Mouse (Mus musculus) urinary bladder, postnatal 25 days (tissue): Measurements from ENCODE around the gene Gm10100.
"Not testable (repeated sequence)": the region's sequence is repeated elsewhere in the genome, so short reads cannot be mapped to it uniquely, and the experiment has no call there.

ENCODE experiments used
- DNase-seq: peaks from one replicate; pipeline ENCODE4 v3.0.0; 2022; ENCODE audit warnings: low spot score

Gene Gm10100

GRCm38 (mm10) chr10:77752312-77752711 is 26.0 kb downstream of the Gm10100 start:
- not testable (repeated sequence) for DNase-seq

GRCm38 (mm10) chr10:77753448-77753847 is 27.2 kb downstream of the Gm10100 start:
- DNase-seq: no peak

- DNase-seq: not testable (repeated sequence)
These were observed 33.3 kb downstream of the Gm10100 start, which contains the start of gene Gm3233 for GRCm38 (mm10) chr10:77759582-77759981. Gene Gm3233, minus strand, starts transcription at chr10:77759682.

GRCm38 (mm10) chr10:77769727-77770126 is 43.4 kb downstream of the Gm10100 start:
- DNase-seq: no peak

- not testable (repeated sequence) for DNase-seq
These were observed 44.9 kb downstream of the Gm10100 start, which contains the start of gene Gm3238 for GRCm38 (mm10) chr10:77771225-77771624. Gene Gm3238, minus strand, starts transcription at chr10:77771325.

- DNase-seq: not testable (repeated sequence)
These were observed 45.9 kb downstream of the Gm10100 start for GRCm38 (mm10) chr10:77772142-77772541.
